Mouse (Mus musculus): ENCODE measurements around the gene Rcc2. TPM values are rescaled to one million over a fixed set of nuclear protein-coding genes. Genes with fewer than 3 reads are reported as not detected.

The Rcc2 gene
- total RNA-seq, 2 experiments from 2014 or later, result 94.5 to 95.9 TPM

GRCm38 (mm10) chr4:140747978-140748377 is 47.6 kb downstream of the Rcc2 start:
- DNase-seq (ENCODE audit: low spot score in 2 of 2), result no peak

- no peak for DNase-seq (ENCODE audit: low spot score in 2 of 2)
These were observed 50.0 kb downstream of the Rcc2 start for GRCm38 (mm10) chr4:140750328-140750727.

GRCm38 (mm10) chr4:140753366-140753765 is 53.0 kb downstream of the Rcc2 start:
- no peak for DNase-seq (ENCODE audit: low spot score in 2 of 2)

- DNase-seq (ENCODE audit: low spot score in 2 of 2), result no peak
These were observed 55.5 kb downstream of the Rcc2 start for GRCm38 (mm10) chr4:140755811-140756210.

GRCm38 (mm10) chr4:140761601-140762000 is 61.3 kb downstream of the Rcc2 start:
- DNase-seq (ENCODE audit: low spot score in 2 of 2), result no peak

GRCm38 (mm10) chr4:140763158-140763557 is 62.8 kb downstream of the Rcc2 start:
- peak in 1 of 2 experiments; percentile 16 for DNase-seq (ENCODE audit: low spot score in 2 of 2)

- no peak for DNase-seq (ENCODE audit: low spot score in 2 of 2)
These were observed 65.6 kb downstream of the Rcc2 start for GRCm38 (mm10) chr4:140765936-140766335.

GRCm38 (mm10) chr4:140768973-140769372 is 68.6 kb downstream of the Rcc2 start:
- DNase-seq (ENCODE audit: low spot score in 2 of 2), result no peak

- DNase-seq (ENCODE audit: low spot score in 2 of 2), result no peak
These were observed 70.1 kb downstream of the Rcc2 start for GRCm38 (mm10) chr4:140770433-140770832.

GRCm38 (mm10) chr4:140771091-140771490 is 70.8 kb downstream of the Rcc2 start:
- no peak for DNase-seq (ENCODE audit: low spot score in 2 of 2)

Small RNA genes lying within 50 kb of the gene (microRNA-seq; reads per million reads assigned to microRNA genes)
- 0 reads per million in 2 experiments for gene Gm23045
- gene Gm25951, result 0 reads per million in 2 experiments

Other genes with a start within 250 kb of the Rcc2 start
- 10 to 100 TPM; 37.0 to 45.2 TPM for gene Arhgef10l, start 34.5 kb upstream of the Rcc2 start, total RNA-seq (2021)
- gene Padi6, start 42.1 kb downstream of the Rcc2 start, total RNA-seq (2021), result under 1 TPM in 1 of 2 experiments, not detected in 1; 0.12 TPM
- gene Padi4, start 73.7 kb downstream of the Rcc2 start, total RNA-seq (2021), result not detected
- not detected for gene Padi3, start 110.1 kb downstream of the Rcc2 start, total RNA-seq (2021)
- gene Padi1, start 145.2 kb downstream of the Rcc2 start, total RNA-seq (2021), result not detected
- 10 to 100 TPM; 25.0 to 27.3 TPM for gene Padi2, start 205.8 kb downstream of the Rcc2 start, total RNA-seq (2021)

Data from layer of hippocampus, adult 18-20 months (tissue).